Mouse (Mus musculus) C2C12 (cell line): ENCODE results near the gene Cacna1h.

Experiments
- CEBPB ChIP-seq: IDR thresholded peaks from one replicate; pipeline ENCODE4 v1.6.1; 2011; ENCODE audit warnings: low read depth, mild to moderate bottlenecking, control low read depth, moderate library complexity
- CTCF ChIP-seq: IDR thresholded peaks from one replicate; pipeline ENCODE4 v1.5.1; 2011; ENCODE audit not compliant: control insufficient read depth, insufficient read depth, insufficient read length
- MAX ChIP-seq: IDR thresholded peaks from one replicate; pipeline ENCODE4 v1.6.1; 2011; ENCODE audit warnings: mild to moderate bottlenecking, control low read depth
- MYOD1 ChIP-seq: IDR thresholded peaks from one replicate; pipeline ENCODE4 v1.6.1; 2011; ENCODE audit warnings: low read depth; ENCODE audit not compliant: control insufficient read depth, insufficient read length
- USF1 ChIP-seq: IDR thresholded peaks from one replicate; pipeline ENCODE4 v1.6.1; 2011; ENCODE audit warnings: low read depth, mild to moderate bottlenecking, control low read depth, moderate library complexity

DNA sequence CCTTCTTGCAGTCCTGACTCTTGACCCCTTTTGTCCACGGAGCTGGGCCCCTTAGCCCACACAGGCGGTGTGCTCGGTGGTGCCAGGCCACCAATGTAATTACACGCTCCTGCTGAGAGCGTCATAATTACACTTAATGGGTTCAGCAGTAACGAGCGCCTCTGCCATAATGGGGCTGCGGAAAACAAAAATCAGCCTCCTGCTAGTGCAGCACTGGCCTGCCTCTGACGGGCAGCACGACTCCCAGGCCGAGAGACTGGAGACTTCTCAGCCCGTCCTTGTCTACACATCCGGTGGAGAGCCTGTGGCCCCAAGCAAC lies 35.1 kb downstream of the Cacna1h start:
- no peak for TF ChIP-seq CTCF
- TF ChIP-seq MYOD1, result no peak
- no peak for TF ChIP-seq MAX
- TF ChIP-seq USF1, result no peak
- TF ChIP-seq CEBPB, result no peak
